Mouse (Mus musculus) liver, embryonic 14.5 days (tissue): ENCODE results near the gene Mipol1.

ENCODE experiments used
- CTCF ChIP-seq: IDR thresholded peaks from 2 replicates; pipeline ENCODE4 v1.5.1; 2016; ENCODE audit warnings: antibody characterized with exemption, low read depth, control low read depth
- EP300 ChIP-seq: IDR thresholded peaks from 2 replicates; pipeline ENCODE4 v1.6.1; 2016; ENCODE audit warnings: antibody characterized with exemption, low read depth

DNA sequence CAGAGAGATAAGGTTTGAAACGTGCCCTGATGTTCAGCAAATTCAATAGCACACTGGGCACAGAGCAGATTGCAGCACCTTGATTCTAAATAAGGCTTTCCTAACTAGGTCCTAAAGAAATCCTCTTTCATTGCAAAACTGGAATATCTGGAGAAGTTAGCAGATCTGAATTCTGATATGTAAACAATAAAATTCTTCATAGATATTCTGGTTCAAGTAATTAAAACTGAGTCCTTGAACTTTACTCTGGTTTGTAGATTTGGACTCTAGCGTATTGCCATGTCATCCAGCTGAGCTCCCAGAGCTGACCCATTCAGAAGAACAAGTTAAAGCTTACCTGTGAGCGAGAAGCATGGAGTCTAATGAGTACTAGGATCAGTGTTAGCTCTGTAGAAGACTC lies 217.1 kb downstream of the Mipol1 start:
- no peak for TF ChIP-seq CTCF
- TF ChIP-seq EP300, result no peak
